Mouse (Mus musculus): ENCODE measurements around the gene Prr14. TPM values are rescaled to one million over a fixed set of nuclear protein-coding genes. Genes with fewer than 3 reads are reported as not detected.
A peak's percentile ranks its signal among the peaks of the same experiment; 100 is the strongest.
"Not testable (repeated sequence)": the region's sequence is repeated elsewhere in the genome, so short reads cannot be mapped to it uniquely, and the experiment has no call there.

Prr14 gene
- polyA plus RNA-seq, 1 experiment from 2014 or later: 50.9 TPM

- Histone ChIP-seq H3K4me3 (no peak overlapping the region), H3K9ac (replicated peaks) (no peak overlapping the region), H3K4me1 (peaks cover 31% of the 10 kb centered on the region), H3K4me2 (replicated peaks) (no peak overlapping the region), H3K27me3 (no peaks in the 10 kb centered on the region), H3K9me3 (no peaks in the 10 kb centered on the region), H3K36me3 (peaks cover 33% of the 10 kb centered on the region), H3K27ac (replicated peaks) (no peak overlapping the region)
- ATAC-seq (replicated peaks): no peak
- WGBS: 70% methylated on average over 6 of the region's 6 CpGs
Measured at GRCm38 (mm10) chr7:127474378-127475070, 15.1 kb downstream of the Prr14 start.

GRCm38 (mm10) chr7:127475186-127475740 is 15.9 kb downstream of the Prr14 start:
- H3K4me3 ChIP-seq: no peak overlapping the region
- no peak overlapping the region for H3K4me2 ChIP-seq (replicated peaks)
- H3K9me3 ChIP-seq: no peaks in the 10 kb centered on the region
- no peak for ATAC-seq (replicated peaks)
- H3K4me1 ChIP-seq: peaks cover 31% of the 10 kb centered on the region
- no peak overlapping the region for H3K9ac ChIP-seq (replicated peaks)
- H3K36me3 ChIP-seq: peaks cover 33% of the 10 kb centered on the region
- H3K27me3 ChIP-seq: no peaks in the 10 kb centered on the region
- no peak overlapping the region for H3K27ac ChIP-seq (replicated peaks)
- 94% methylated on average over 11 of the region's 11 CpGs for WGBS

GRCm38 (mm10) chr7:127476336-127476735 is 16.9 kb downstream of the Prr14 start:
- no peaks in the 10 kb centered on the region for H3K9me3 ChIP-seq
- H3K9ac ChIP-seq (replicated peaks): no peak overlapping the region
- H3K4me2 ChIP-seq (replicated peaks): no peak overlapping the region
- no peak overlapping the region for H3K27ac ChIP-seq (replicated peaks)
- ATAC-seq (replicated peaks): no peak
- no peak overlapping the region for H3K4me3 ChIP-seq
- H3K4me1 ChIP-seq: peaks cover 41% of the 10 kb centered on the region
- no peaks in the 10 kb centered on the region for H3K27me3 ChIP-seq
- peaks cover 38% of the 10 kb centered on the region for H3K36me3 ChIP-seq
- WGBS: 94% methylated on average over 11 of the region's 11 CpGs

- H3K4me2 ChIP-seq (replicated peaks): peak overlapping the region; percentile 87
- H3K4me3 ChIP-seq: peak overlapping the region; percentile 80
- no peak for ATAC-seq (replicated peaks)
- H3K27me3 ChIP-seq: no peaks in the 10 kb centered on the region
- no peak overlapping the region for H3K9ac ChIP-seq (replicated peaks)
- H3K36me3 ChIP-seq: peaks cover 38% of the 10 kb centered on the region
- H3K9me3 ChIP-seq: no peaks in the 10 kb centered on the region
- peak overlapping the region; percentile 99 for H3K27ac ChIP-seq (replicated peaks)
- WGBS: 83% methylated on average over 4 of the region's 4 CpGs
- H3K4me1 ChIP-seq: peaks cover 42% of the 10 kb centered on the region
Measured at GRCm38 (mm10) chr7:127476855-127477254, 17.4 kb downstream of the Prr14 start.

GRCm38 (mm10) chr7:127477687-127478634 is 18.6 kb downstream of the Prr14 start:
- no peaks in the 10 kb centered on the region for H3K9me3 ChIP-seq
- peak overlapping the region; percentile 99 for H3K27ac ChIP-seq (replicated peaks)
- H3K27me3 ChIP-seq: no peaks in the 10 kb centered on the region
- peaks cover 49% of the 10 kb centered on the region for H3K36me3 ChIP-seq
- under 1% methylated on average over 50 of the region's 50 CpGs for WGBS
- peak overlapping the region; percentile 80 for H3K4me3 ChIP-seq
- H3K9ac ChIP-seq (replicated peaks): peak overlapping the region; percentile 92
- H3K4me1 ChIP-seq: peaks cover 33% of the 10 kb centered on the region
- peak; percentile 92 for ATAC-seq (replicated peaks)
- H3K4me2 ChIP-seq (replicated peaks): peak overlapping the region; percentile 87

- Histone ChIP-seq H3K4me2 (replicated peaks) (peak within 1 kb of the TSS; percentile 87), H3K36me3 (peaks cover 55% of the 10 kb centered on the region), H3K27me3 (no peaks in the 10 kb centered on the region), H3K4me3 (peak within 1 kb of the TSS; percentile 80), H3K9me3 (no peaks in the 10 kb centered on the region), H3K27ac (replicated peaks) (peak within 1 kb of the TSS; percentile 99), H3K9ac (replicated peaks) (peak within 1 kb of the TSS; percentile 92), H3K4me1 (peaks cover 33% of the 10 kb centered on the region)
- 0% methylated on average over 62 of the region's 62 CpGs for WGBS
- ATAC-seq (replicated peaks): peak; percentile 78
Measured at GRCm38 (mm10) chr7:127478635-127479317, 19.4 kb downstream of the Prr14 start, which contains the start of gene Fbrs. Fbrs (plus strand) TSS chr7:127479199.

GRCm38 (mm10) chr7:127479318-127480225 is 20.2 kb downstream of the Prr14 start:
- Histone ChIP-seq H3K4me3 (peak overlapping the region; percentile 80), H3K9ac (replicated peaks) (peak overlapping the region; percentile 92), H3K4me2 (replicated peaks) (peak overlapping the region; percentile 87), H3K27ac (replicated peaks) (peak overlapping the region; percentile 99), H3K4me1 (peaks cover 33% of the 10 kb centered on the region), H3K36me3 (peaks cover 54% of the 10 kb centered on the region), H3K27me3 (no peaks in the 10 kb centered on the region), H3K9me3 (no peaks in the 10 kb centered on the region)
- 6% methylated on average over 48 of the region's 48 CpGs for WGBS
- no peak for ATAC-seq (replicated peaks)

GRCm38 (mm10) chr7:127480321-127480720 is 20.9 kb downstream of the Prr14 start:
- Histone ChIP-seq H3K4me3 (peak overlapping the region; percentile 80), H3K27ac (replicated peaks) (no peak overlapping the region), H3K9ac (replicated peaks) (peak overlapping the region; percentile 92), H3K9me3 (no peaks in the 10 kb centered on the region), H3K27me3 (no peaks in the 10 kb centered on the region), H3K36me3 (peaks cover 53% of the 10 kb centered on the region), H3K4me2 (replicated peaks) (peak overlapping the region; percentile 87), H3K4me1 (peaks cover 33% of the 10 kb centered on the region)
- 74% methylated on average over 2 of the region's 2 CpGs for WGBS
- ATAC-seq (replicated peaks): no peak

- Histone ChIP-seq H3K36me3 (peaks cover 85% of the 10 kb centered on the region), H3K9ac (replicated peaks) (no peak overlapping the region), H3K27me3 (no peaks in the 10 kb centered on the region), H3K4me2 (replicated peaks) (no peak overlapping the region), H3K9me3 (no peaks in the 10 kb centered on the region), H3K4me3 (no peak overlapping the region), H3K27ac (replicated peaks) (no peak overlapping the region), H3K4me1 (peaks cover 9% of the 10 kb centered on the region)
- ATAC-seq (replicated peaks): no peak
- 73% methylated on average over 5 of the region's 5 CpGs for WGBS
Measured at GRCm38 (mm10) chr7:127485416-127485815, 26.0 kb downstream of the Prr14 start.

- not testable (repeated sequence) for H3K4me3 ChIP-seq; H3K27me3 ChIP-seq; H3K9me3 ChIP-seq; ATAC-seq (replicated peaks); H3K27ac ChIP-seq (replicated peaks); H3K4me1 ChIP-seq; H3K4me2 ChIP-seq (replicated peaks); H3K9ac ChIP-seq (replicated peaks)
- H3K36me3 ChIP-seq: peaks cover 84% of the 10 kb centered on the region
- 97% methylated on average over 5 of the region's 5 CpGs for WGBS
Measured at GRCm38 (mm10) chr7:127488364-127488763, 29.0 kb downstream of the Prr14 start.

GRCm38 (mm10) chr7:127489982-127490381 is 30.6 kb downstream of the Prr14 start:
- no peak overlapping the region for H3K4me3 ChIP-seq
- H3K27ac ChIP-seq (replicated peaks): no peak overlapping the region
- no peak overlapping the region for H3K9ac ChIP-seq (replicated peaks)
- WGBS: 92% methylated on average over 7 of the region's 7 CpGs
- H3K9me3 ChIP-seq: no peaks in the 10 kb centered on the region
- peaks cover 70% of the 10 kb centered on the region for H3K36me3 ChIP-seq
- no peaks in the 10 kb centered on the region for H3K27me3 ChIP-seq
- no peaks in the 10 kb centered on the region for H3K4me1 ChIP-seq
- ATAC-seq (replicated peaks): no peak
- no peak overlapping the region for H3K4me2 ChIP-seq (replicated peaks)

Data from forebrain, embryonic 15.5 days (tissue).